Mouse (Mus musculus) cortical plate, adult 2 months (tissue): ENCODE results near the gene Olfr770.
"Not testable (repeated sequence)": the region's sequence is repeated elsewhere in the genome, so short reads cannot be mapped to it uniquely, and the experiment has no call there.

Experiments
- CTCF ChIP-seq: fragments of 200-500 bp; IDR thresholded peaks from 2 replicates; pipeline ENCODE4 v1.5.1; 2011; ENCODE audit warnings: mild to moderate bottlenecking, control low read depth, low read length; ENCODE audit not compliant: insufficient read depth; ENCODE audit errors: extremely low read depth
- POLR2A ChIP-seq: fragments of 200-500 bp; IDR thresholded peaks from 2 replicates; pipeline ENCODE4 v1.6.1; 2011; ENCODE audit warnings: mild to moderate bottlenecking, low read length, control low read depth; ENCODE audit not compliant: insufficient read depth; ENCODE audit errors: extremely low read depth

- TF ChIP-seq POLR2A, CTCF: not testable (repeated sequence)
Measured at GRCm38 (mm10) chr10:129177821-129178220, 39.0 kb upstream of the Olfr770 start, which contains the start of gene Olfr772.
